Mouse (Mus musculus) bone marrow, adult 2 months (tissue): ENCODE measurements around the gene A1cf. TPM values are rescaled to one million over a fixed set of nuclear protein-coding genes. Genes with fewer than 3 reads are reported as not detected.

Experiments
- H3K27ac ChIP-seq: fragments of 200-500 bp; 2 replicates; pipeline ENCODE4 v1.5.1; 2012; ENCODE audit warnings: low read depth, mild to moderate bottlenecking, control low read depth, inconsistent platforms, low read length; ENCODE audit not compliant: control insufficient read depth, poor library complexity, insufficient read depth
- H3K4me1 ChIP-seq: fragments of 200-500 bp; 2 replicates; pipeline ENCODE4 v1.6.1; 2011; ENCODE audit warnings: low read length; ENCODE audit not compliant: control insufficient read depth, insufficient read depth
- H3K4me3 ChIP-seq: fragments of 200-500 bp; replicated peaks from 2 replicates; pipeline ENCODE3; 2011; ENCODE audit warnings: mild to moderate bottlenecking, low read depth, low read length, control low read depth; ENCODE audit not compliant: control insufficient read depth
- CTCF ChIP-seq: fragments of 200-500 bp; IDR thresholded peaks from 2 replicates; pipeline ENCODE4 v1.5.1; 2011; ENCODE audit warnings: low read length, control low read depth; ENCODE audit not compliant: control insufficient read depth, insufficient read depth
- POLR2A ChIP-seq: fragments of 200-500 bp; IDR thresholded peaks from 2 replicates; pipeline ENCODE4 v1.6.1; 2011; ENCODE audit warnings: low read depth, mild to moderate bottlenecking, control low read depth, low read length, borderline replicate concordance; ENCODE audit not compliant: control insufficient read depth
- WGBS: fragments of 180-500 bp; shearing (Covaris S2); methylation state at CpG from one replicate; pipeline ENCODE4 v1.1.7; 2018; 5-methylcytosine and 5-hydroxymethylcytosine counted together
- polyA plus RNA-seq: library from polyadenylated mRNA; stranded (reverse); fragments of >200 nt; gene quantifications from 2 replicates; pipeline ENCODE4 v1.2.4, GENCODE M21; 2011; ENCODE audit warnings: low replicate concordance; ENCODE audit not compliant: missing spikeins, insufficient read depth, insufficient read length

The A1cf gene
- 0.29 TPM in 1 of 2 replicates, not detected in the other for polyA plus RNA-seq

GRCm38 (mm10) chr19:31868521-31868920 is at the start of gene A1cf:
Gene A1cf (plus strand): TSS chr19:31868764.
- Histone ChIP-seq H3K4me1 (no peaks in the 10 kb centered on the region), H3K27ac (no peak within 1 kb of the TSS), H3K4me3 (no peak within 1 kb of the TSS)
- no peak for TF ChIP-seq POLR2A
- no peak for TF ChIP-seq CTCF
- WGBS, result 84% methylated on average over 7 of the region's 7 CpGs

GRCm38 (mm10) chr19:31834250-31834649 is 34.3 kb upstream of the A1cf start:
- H3K4me3 ChIP-seq, result no peak overlapping the region
- WGBS, result 67% methylated on average over 5 of the region's 5 CpGs
- no peak overlapping the region; the same call in 1 of the 2 replicates for H3K27ac ChIP-seq
- no peak for TF ChIP-seq CTCF
- H3K4me1 ChIP-seq, result peaks cover 1% of the 10 kb centered on the region; the same call in 1 of the 2 replicates

GRCm38 (mm10) chr19:31861909-31862308 is 6.7 kb upstream of the A1cf start:
- TF ChIP-seq POLR2A, result no peak
- no peak for TF ChIP-seq CTCF
- H3K4me3 ChIP-seq, result no peak overlapping the region
- WGBS, result 39% methylated on average over 3 of the region's 3 CpGs
- no peak overlapping the region for H3K27ac ChIP-seq
- H3K4me1 ChIP-seq, result no peaks in the 10 kb centered on the region

- H3K27ac ChIP-seq, result no peak overlapping the region
- no peak for TF ChIP-seq POLR2A
- WGBS, result 57% methylated on average over 6 of the region's 6 CpGs
- no peaks in the 10 kb centered on the region for H3K4me1 ChIP-seq
- no peak overlapping the region for H3K4me3 ChIP-seq
Measured at GRCm38 (mm10) chr19:31862512-31863249, 5.9 kb upstream of the A1cf start.

- Histone ChIP-seq H3K4me1 (no peaks in the 10 kb centered on the region), H3K4me3 (no peak overlapping the region), H3K27ac (no peak overlapping the region)
- WGBS, result 83% methylated on average over 4 of the region's 4 CpGs
- TF ChIP-seq POLR2A (no peak), CTCF (no peak)
Measured at GRCm38 (mm10) chr19:31865451-31865850, 3.1 kb upstream of the A1cf start.

DNA sequence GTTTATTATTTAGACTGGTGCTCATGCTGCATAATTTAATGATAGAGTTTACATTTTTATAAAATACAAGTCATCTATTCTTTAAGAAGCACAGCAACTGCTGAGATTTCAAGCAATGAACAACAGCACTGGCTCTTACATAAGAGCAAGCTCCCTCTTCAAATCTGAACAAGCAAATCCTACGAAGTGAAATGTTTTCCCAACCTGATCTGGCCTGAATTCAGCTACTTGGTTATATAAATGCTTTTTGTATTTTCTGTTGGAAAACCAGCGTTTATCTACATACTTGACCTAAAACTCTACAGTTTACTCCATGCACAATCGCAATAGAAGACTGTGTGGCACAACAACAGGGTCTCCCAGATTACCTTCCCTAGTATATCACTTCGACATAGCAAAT is 488 bp upstream of the A1cf start:
- no peak overlapping the region for H3K27ac ChIP-seq
- WGBS, result 78% methylated on average over 4 of the region's 4 CpGs
- no peak overlapping the region for H3K4me3 ChIP-seq
- no peaks in the 10 kb centered on the region for H3K4me1 ChIP-seq
- TF ChIP-seq CTCF (no peak), POLR2A (no peak)

GRCm38 (mm10) chr19:31868971-31869370 is 407 bp downstream of the A1cf start:
- H3K4me3 ChIP-seq, result no peak overlapping the region

GRCm38 (mm10) chr19:31871377-31871776 is 2.8 kb downstream of the A1cf start:
- no peak overlapping the region for H3K4me3 ChIP-seq
- no peak overlapping the region for H3K27ac ChIP-seq
- H3K4me1 ChIP-seq, result no peaks in the 10 kb centered on the region
- TF ChIP-seq POLR2A (no peak), CTCF (no peak)
- WGBS, result 51% methylated on average over 2 of the region's 2 CpGs

More at GRCm38 (mm10) chr19:31868971-31869370, 407 bp downstream of the A1cf start:
- 88% methylated on average over 6 of the region's 6 CpGs for WGBS
- no peak overlapping the region for H3K27ac ChIP-seq
- TF ChIP-seq CTCF, result no peak
- H3K4me1 ChIP-seq, result no peaks in the 10 kb centered on the region

DNA sequence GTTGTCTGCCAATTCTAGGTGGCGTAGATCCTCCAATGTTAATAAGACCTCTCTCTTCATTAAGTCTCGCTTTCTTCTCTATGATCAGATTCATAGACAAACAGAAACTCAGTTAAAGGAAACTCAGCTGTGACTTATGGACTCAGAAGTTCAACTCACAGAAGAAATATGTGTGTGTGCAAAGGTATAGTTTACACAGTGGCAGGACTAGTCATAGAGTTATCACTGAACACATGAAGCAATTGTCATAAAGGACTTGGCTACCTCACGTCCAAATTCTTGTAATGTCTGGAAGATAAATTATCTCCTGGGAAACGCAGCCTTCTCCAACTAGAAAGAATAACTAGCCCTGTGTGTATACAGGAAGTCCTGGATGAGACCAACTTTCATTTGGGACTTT is 9.4 kb downstream of the A1cf start:
- WGBS, result 77% methylated on average over 4 of the region's 4 CpGs
- H3K27ac ChIP-seq, result no peak overlapping the region
- TF ChIP-seq POLR2A (no peak), CTCF (no peak)
- H3K4me3 ChIP-seq, result no peak overlapping the region
- H3K4me1 ChIP-seq, result no peaks in the 10 kb centered on the region
